Mouse (Mus musculus): ENCODE measurements around the gene Neurl1b. TPM values are rescaled to one million over a fixed set of nuclear protein-coding genes. Genes with fewer than 3 reads are reported as not detected.

The Neurl1b gene
- total and polyA plus RNA-seq, 3 experiments, result 0.12 to 0.28 TPM; not detected in 1

GRCm38 (mm10) chr17:26463984-26464383 lies 49.4 kb downstream of the Neurl1b start:
- H3K36me3 ChIP-seq (ENCODE audit: control insufficient read depth in 1 of 2, insufficient read depth in 2 of 2, low read length in 2 of 2), result no peaks in the 10 kb centered on the region
- no peak for DNase-seq (ENCODE audit: low read depth, low spot score)
- H3K27me3 ChIP-seq (ENCODE audit: control insufficient read depth in 1 of 2, insufficient read depth in 2 of 2, low read length in 2 of 2), result no peaks in the 10 kb centered on the region; a peak in 1 of 4 replicates
- TF ChIP-seq MYB (IDR thresholded peaks at IDR 0.05; ENCODE audit: low read depth, low read length) (no peak), BHLHE40 (IDR thresholded peaks at IDR 0.05; ENCODE audit: borderline replicate concordance, low read depth, low read length) (no peak), GABPA (IDR thresholded peaks at IDR 0.05; ENCODE audit: low read depth, low read length) (no peak), ZKSCAN1 (IDR thresholded peaks at IDR 0.05; ENCODE audit: low read depth, low read length) (no peak), POLR2AphosphoS5 (IDR thresholded peaks at IDR 0.05; ENCODE audit: borderline replicate concordance, low read depth, low read length) (no peak), SMC3 (IDR thresholded peaks at IDR 0.05; ENCODE audit: low read depth, low read length) (no peak), GATA1 (IDR thresholded peaks at IDR 0.05; ENCODE audit: low read depth, low read length) (no peak), MAZ (IDR thresholded peaks at IDR 0.05; ENCODE audit: low read depth, low read length) (no peak), ETS1 (IDR thresholded peaks at IDR 0.05; ENCODE audit: low read depth, low read length) (no peak), POLR2AphosphoS2 (IDR thresholded peaks at IDR 0.05; ENCODE audit: low read length) (no peak), JUND (IDR thresholded peaks at IDR 0.05; ENCODE audit: low read depth, low read length) (no peak), MYC (IDR thresholded peaks at IDR 0.05; ENCODE audit: low read depth, low read length) (no peak), ELF1 (IDR thresholded peaks at IDR 0.05; ENCODE audit: low read depth, low read length) (no peak), CHD1 (IDR thresholded peaks at IDR 0.05; ENCODE audit: low read depth, low read length) (no peak), CTCF (IDR thresholded peaks at IDR 0.05 in 2 of 3, conservative IDR thresholded peaks at IDR 0.05 in 1 of 3; ENCODE audit: control insufficient read depth in 1 of 3, insufficient read depth in 1 of 3, low read depth in 2 of 3, low read length in 3 of 3, poor library complexity in 1 of 3, severe bottlenecking in 1 of 3) (no peak), ZNF384 (IDR thresholded peaks at IDR 0.05; ENCODE audit: low read depth, low read length) (no peak), USF2 (IDR thresholded peaks at IDR 0.05; ENCODE audit: borderline replicate concordance in 1 of 2, insufficient read depth in 1 of 2, low read depth in 1 of 2, low read length in 2 of 2) (no peak), MAFK (IDR thresholded peaks at IDR 0.05; ENCODE audit: borderline replicate concordance, low read depth, low read length) (no peak), USF1 (IDR thresholded peaks at IDR 0.05; ENCODE audit: low read depth, low read length) (no peak), TAL1 (IDR thresholded peaks at IDR 0.05; ENCODE audit: low read length) (no peak)
- no peaks in the 10 kb centered on the region for H3K4me1 ChIP-seq (ENCODE audit: control insufficient read depth in 1 of 2, insufficient read depth in 2 of 2, low read length in 2 of 2)
- no peak overlapping the region for H3K4me3 ChIP-seq (ENCODE audit: control insufficient read depth in 1 of 2, insufficient read depth in 1 of 2, low read depth in 2 of 2, low read length in 2 of 2)
- no peaks in the 10 kb centered on the region for H3K9me3 ChIP-seq (replicated peaks; ENCODE audit: insufficient read depth, low read length)
- H3K9ac ChIP-seq (ENCODE audit: control insufficient read depth, low read depth, low read length, poor library complexity, severe bottlenecking), result no peak overlapping the region
- no peak overlapping the region for H3K27ac ChIP-seq (ENCODE audit: control insufficient read depth, low read depth, low read length)
- H3K79me2 ChIP-seq (ENCODE audit: control insufficient read depth, insufficient read depth, low read length, poor library complexity), result no peaks in the 10 kb centered on the region

DNA sequence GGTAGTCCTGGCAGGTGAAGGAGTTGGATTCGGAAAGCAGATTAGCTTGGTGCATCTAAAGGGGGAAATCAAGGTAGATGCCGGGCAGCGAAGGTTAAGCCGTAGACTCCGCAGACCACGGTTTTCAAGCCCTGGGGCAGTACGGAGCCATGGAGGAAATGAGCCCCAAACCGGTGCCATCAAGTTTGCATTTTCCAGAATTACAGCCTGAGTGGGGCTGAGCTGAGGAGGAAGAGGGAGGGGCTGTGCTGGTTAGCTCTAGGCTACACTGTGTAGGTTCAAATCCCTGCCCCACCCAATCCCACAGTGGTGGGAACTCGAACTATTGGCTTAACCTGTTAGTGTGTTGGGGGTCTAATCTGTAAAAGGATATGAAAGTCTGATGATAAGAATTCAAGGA lies 49.9 kb downstream of the Neurl1b start:
- H3K4me1 ChIP-seq (ENCODE audit: control insufficient read depth in 1 of 2, insufficient read depth in 2 of 2, low read length in 2 of 2), result no peaks in the 10 kb centered on the region
- no peak for TF ChIP-seq ZKSCAN1 (IDR thresholded peaks at IDR 0.05; ENCODE audit: low read depth, low read length)
- TF ChIP-seq USF1 (IDR thresholded peaks at IDR 0.05; ENCODE audit: low read depth, low read length), result no peak
- no peak for TF ChIP-seq CHD1 (IDR thresholded peaks at IDR 0.05; ENCODE audit: low read depth, low read length)
- no peak for TF ChIP-seq ELF1 (IDR thresholded peaks at IDR 0.05; ENCODE audit: low read depth, low read length)
- no peak for TF ChIP-seq ETS1 (IDR thresholded peaks at IDR 0.05; ENCODE audit: low read depth, low read length)
- TF ChIP-seq TAL1 (IDR thresholded peaks at IDR 0.05; ENCODE audit: low read length), result no peak
- TF ChIP-seq KAT2A (conservative IDR thresholded peaks at IDR 0.05; ENCODE audit: low read depth, low read length), result no peak
- DNase-seq (ENCODE audit: low read depth, low spot score), result no peak
- no peaks in the 10 kb centered on the region for H3K79me2 ChIP-seq (ENCODE audit: control insufficient read depth, insufficient read depth, low read length, poor library complexity)
- H3K4me3 ChIP-seq (ENCODE audit: control insufficient read depth in 1 of 2, insufficient read depth in 1 of 2, low read depth in 2 of 2, low read length in 2 of 2), result no peak overlapping the region
- H3K36me3 ChIP-seq (ENCODE audit: control insufficient read depth in 1 of 2, insufficient read depth in 2 of 2, low read length in 2 of 2), result no peaks in the 10 kb centered on the region
- H3K27ac ChIP-seq (ENCODE audit: control insufficient read depth, low read depth, low read length), result no peak overlapping the region
- H3K27me3 ChIP-seq (ENCODE audit: control insufficient read depth in 1 of 2, insufficient read depth in 2 of 2, low read length in 2 of 2), result no peaks in the 10 kb centered on the region; a peak in 1 of 4 replicates
- H3K9me3 ChIP-seq (replicated peaks; ENCODE audit: insufficient read depth, low read length), result no peaks in the 10 kb centered on the region
- H3K9ac ChIP-seq (ENCODE audit: control insufficient read depth, low read depth, low read length, poor library complexity, severe bottlenecking), result no peak overlapping the region
